Mouse (Mus musculus): ENCODE measurements around the gene Tom1l2.

Tom1l2 gene

GRCm38 (mm10) chr11:60200384-60200783 is 152.3 kb downstream of the Tom1l2 start:
- no peak for DNase-seq (ENCODE audit: low spot score)

GRCm38 (mm10) chr11:60199702-60200184 is 153.0 kb downstream of the Tom1l2 start:
- peak; percentile 97 for DNase-seq (ENCODE audit: low spot score)

GRCm38 (mm10) chr11:60198651-60199050 is 154.1 kb downstream of the Tom1l2 start:
- no peak for DNase-seq (ENCODE audit: low spot score)

GRCm38 (mm10) chr11:60197998-60198619 is 154.6 kb downstream of the Tom1l2 start:
- DNase-seq (ENCODE audit: low spot score), result no peak

GRCm38 (mm10) chr11:60196344-60196743 is 156.4 kb downstream of the Tom1l2 start:
- no peak for DNase-seq (ENCODE audit: low spot score)

- DNase-seq (ENCODE audit: low spot score), result no peak
Measured at GRCm38 (mm10) chr11:60195108-60195507, 157.6 kb downstream of the Tom1l2 start.

GRCm38 (mm10) chr11:60193556-60193955 is 159.1 kb downstream of the Tom1l2 start:
- DNase-seq (ENCODE audit: low spot score), result peak; percentile 55

- DNase-seq (ENCODE audit: low spot score), result no peak
Measured at GRCm38 (mm10) chr11:60192534-60192933, 160.2 kb downstream of the Tom1l2 start.

GRCm38 (mm10) chr11:60190055-60190641 is 162.6 kb downstream of the Tom1l2 start:
- no peak for DNase-seq (ENCODE audit: low spot score)

- DNase-seq (ENCODE audit: low spot score), result no peak
Measured at GRCm38 (mm10) chr11:60189501-60190040, 163.1 kb downstream of the Tom1l2 start.

DNA sequence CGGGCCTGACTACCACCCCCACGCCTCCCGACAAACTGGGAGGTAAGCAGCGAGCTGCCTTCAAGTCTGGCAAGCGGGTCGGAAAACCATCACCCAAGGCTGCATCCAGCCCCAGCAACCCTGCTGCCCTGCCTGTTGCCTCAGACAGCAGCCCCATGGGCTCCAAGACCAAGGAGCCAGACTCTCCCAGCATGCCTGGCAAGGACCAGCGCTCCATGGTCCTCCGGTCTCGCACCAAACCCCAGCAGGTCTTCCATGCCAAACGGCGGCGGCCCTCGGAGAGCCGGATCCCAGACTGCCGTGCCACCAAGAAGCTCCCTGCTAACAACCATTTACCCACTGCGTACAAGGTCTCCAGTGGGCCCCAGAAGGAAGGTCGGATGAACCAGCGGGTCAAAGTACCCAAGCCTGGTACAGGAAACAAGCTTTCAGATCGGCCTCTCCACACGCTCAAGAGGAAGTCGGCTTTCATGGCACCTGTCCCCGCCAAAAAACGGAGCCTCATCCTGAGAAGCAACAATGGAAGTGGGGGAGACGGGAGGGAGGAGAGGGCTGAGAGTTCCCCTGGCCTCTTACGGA is 164.3 kb downstream of the Tom1l2 start:
- DNase-seq (ENCODE audit: low spot score), result no peak

GRCm38 (mm10) chr11:60187070-60187469 is 165.6 kb downstream of the Tom1l2 start:
- no peak for DNase-seq (ENCODE audit: low spot score)

DNA sequence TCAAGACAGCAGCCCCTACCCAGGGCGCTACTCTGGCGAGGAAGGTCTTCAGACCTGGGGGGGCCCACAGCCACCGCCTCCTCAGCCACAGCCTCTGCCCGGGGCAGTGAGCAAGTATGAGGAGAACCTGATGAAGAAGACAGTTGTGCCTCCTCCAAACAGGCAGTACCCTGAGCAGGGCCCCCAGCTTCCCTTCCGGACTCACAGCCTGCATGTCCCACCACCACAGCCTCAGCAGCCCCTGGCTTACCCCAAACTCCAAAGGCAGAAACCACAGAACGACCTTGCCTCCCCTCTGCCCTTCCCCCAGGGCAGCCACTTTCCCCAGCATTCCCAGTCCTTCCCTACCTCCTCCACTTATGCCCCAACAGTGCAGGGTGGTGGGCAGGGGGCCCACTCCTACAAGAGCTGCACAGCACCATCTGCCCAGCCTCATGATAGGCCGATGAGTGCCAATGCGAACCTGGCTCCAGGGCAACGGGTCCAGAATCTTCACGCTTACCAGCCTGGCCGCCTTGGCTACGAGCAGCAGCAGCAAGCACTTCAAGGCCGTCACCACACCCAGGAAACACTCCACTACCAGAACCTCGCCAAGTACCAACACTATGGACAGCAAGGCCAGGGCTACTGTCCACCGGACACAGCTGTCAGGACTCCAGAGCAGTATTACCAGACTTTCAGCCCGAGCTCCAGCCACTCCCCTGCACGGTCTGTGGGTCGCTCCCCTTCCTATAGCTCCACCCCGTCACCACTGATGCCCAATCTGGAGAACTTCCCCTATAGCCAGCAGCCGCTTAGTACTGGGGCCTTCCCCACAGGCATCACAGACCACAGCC is 167.1 kb downstream of the Tom1l2 start:
- DNase-seq (ENCODE audit: low spot score), result no peak

DNA sequence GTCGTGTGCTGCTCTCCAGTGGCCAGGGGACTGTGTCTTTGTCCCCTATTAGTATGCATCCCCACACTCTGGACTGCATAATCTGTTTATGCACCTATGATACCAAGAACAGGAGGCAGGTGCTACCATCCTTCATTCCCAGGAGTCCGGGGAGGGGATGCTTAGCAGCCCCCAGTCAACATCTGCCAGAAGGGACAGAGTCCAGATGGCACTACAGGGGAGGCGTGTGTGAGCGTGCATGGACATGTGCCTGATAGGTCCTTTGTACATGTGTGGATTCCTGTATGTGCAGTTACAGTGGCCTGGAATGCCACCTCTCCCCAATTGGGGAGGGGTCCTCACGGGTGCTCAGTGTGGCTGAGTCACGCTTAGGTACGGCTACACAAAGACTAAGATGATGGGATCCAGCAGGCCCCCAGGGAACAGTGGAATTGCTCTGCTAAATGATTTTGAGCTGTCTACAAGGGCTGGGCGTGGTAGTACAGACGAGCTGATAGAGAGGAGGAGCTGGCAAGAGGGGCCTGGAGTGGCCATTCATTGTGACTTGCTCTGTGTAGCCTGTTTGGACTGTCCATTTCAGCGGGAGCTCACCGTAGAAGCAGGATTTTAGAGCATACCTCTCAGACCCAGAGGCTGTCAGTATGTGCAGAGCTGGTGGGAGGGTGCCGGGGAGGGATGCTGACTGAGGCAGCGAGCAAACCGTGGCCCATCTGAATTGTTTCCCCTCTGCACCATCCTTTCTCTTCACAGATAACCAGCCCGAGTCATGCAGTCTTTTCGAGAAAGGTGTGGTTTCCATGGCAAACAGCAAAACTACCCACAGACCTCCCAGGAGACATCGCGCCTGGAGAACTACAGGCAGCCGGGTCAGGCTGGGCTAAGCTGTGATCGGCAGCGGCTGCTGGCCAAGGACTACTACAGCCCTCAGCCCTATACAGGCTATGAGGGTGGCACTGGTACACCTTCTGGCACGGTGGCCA is 168.1 kb downstream of the Tom1l2 start:
- DNase-seq (ENCODE audit: low spot score), result peak; percentile 79

DNA sequence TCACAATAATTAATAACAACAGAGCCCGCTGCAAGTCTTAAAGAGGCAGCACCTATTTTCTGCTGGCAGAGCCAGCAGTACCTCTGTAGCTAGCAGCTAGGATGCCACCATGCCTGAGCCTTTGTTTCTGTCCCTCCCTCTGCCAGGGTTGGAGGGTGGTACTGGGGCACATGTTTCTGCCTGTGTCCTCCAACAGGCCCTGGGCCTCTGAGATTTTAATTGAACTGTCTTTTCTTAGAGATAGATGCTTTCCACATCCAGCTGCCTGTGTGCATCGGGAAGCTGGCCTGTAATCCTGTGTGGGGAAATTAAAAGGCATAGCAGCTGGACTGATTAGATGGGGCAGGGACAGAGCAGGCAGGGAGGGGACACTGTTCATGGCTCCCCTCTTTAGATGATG is 170.0 kb downstream of the Tom1l2 start:
- peak; percentile 77 for DNase-seq (ENCODE audit: low spot score)

- peak; percentile 96 for DNase-seq (ENCODE audit: low spot score)
Measured at GRCm38 (mm10) chr11:60182116-60182670, 170.5 kb downstream of the Tom1l2 start.

GRCm38 (mm10) chr11:60178506-60178905 is 174.2 kb downstream of the Tom1l2 start:
- no peak for DNase-seq (ENCODE audit: low spot score)

GRCm38 (mm10) chr11:60178005-60178404 is 174.7 kb downstream of the Tom1l2 start:
- no peak for DNase-seq (ENCODE audit: low spot score)

DNA sequence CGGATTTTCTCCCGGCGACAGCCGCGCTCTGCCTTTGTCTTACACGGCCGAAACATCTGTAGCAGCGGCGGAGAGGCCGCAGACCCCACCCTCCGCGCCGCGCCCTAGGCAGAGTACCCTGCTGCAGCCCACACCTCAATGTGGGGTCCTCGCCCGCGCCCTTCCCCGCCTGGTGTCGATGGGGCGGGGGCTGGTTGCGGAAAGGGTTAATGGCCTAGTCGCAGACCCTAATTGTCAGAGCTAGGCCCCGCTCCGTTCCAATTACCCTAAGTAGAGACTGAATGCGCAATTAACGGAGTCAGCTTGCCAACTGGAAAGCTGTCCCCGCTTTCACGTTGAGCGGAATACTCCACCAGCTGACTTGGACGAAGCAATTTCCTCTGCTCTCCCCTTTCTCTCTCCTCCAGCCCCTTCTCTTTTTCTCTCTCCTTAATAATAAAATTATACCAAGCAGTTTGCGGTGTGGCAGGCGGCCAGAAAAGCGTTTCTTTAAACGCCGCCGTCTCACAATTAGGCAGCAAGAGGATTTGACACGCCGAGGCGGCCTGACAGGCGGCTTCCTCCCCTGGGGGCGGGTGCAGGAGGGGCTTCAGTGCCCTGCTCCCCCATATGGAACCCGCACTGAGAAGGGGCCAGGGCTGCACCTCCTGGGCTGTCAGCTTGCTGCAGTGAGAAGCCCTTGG is 175.6 kb downstream of the Tom1l2 start:
- peak; percentile 90 for DNase-seq (ENCODE audit: low spot score)

Data from MN1 (cell line).